Mouse (Mus musculus) forebrain, embryonic 14.5 days (tissue): Measurements from ENCODE around the gene Lrrc59. TPM values are rescaled to one million over a fixed set of nuclear protein-coding genes. Genes with fewer than 3 reads are reported as not detected.
"Not testable (repeated sequence)": the region's sequence is repeated elsewhere in the genome, so short reads cannot be mapped to it uniquely, and the experiment has no call there.

Experiments used
- ATAC-seq: fragments of 200-750 bp; cut with Nextera tagmentation; 2 replicates; pipeline ENCODE4 v1.8.0; 2017; ENCODE audit warnings: mild to moderate bottlenecking, moderate library complexity
- DNase-seq: peaks from one replicate; pipeline ENCODE4 v3.0.0-alpha.2; 2015; ENCODE audit warnings: low spot score
- H3K27ac ChIP-seq: fragments of 300-500 bp; sonication (generic); 2 replicates; pipeline ENCODE4 v1.5.1; 2014; ENCODE audit warnings: low read depth, mild to moderate bottlenecking, control low read depth, low read length, moderate library complexity
- H3K27me3 ChIP-seq: fragments of 300-500 bp; sonication (generic); replicated peaks from 2 replicates; pipeline ENCODE4 v1.6.1; 2014; ENCODE audit warnings: low read length, control low read depth, mixed read lengths; ENCODE audit not compliant: control insufficient read depth, insufficient read depth
- H3K36me3 ChIP-seq: fragments of 300-500 bp; sonication (generic); 2 replicates; pipeline ENCODE4 v1.6.1; 2014; ENCODE audit warnings: low read length, control low read depth; ENCODE audit not compliant: control insufficient read depth, insufficient read depth
- H3K4me1 ChIP-seq: fragments of 300-500 bp; sonication (generic); 2 replicates; pipeline ENCODE4 v1.6.1; 2014; ENCODE audit warnings: antibody characterized with exemption, low read length, control low read depth; ENCODE audit not compliant: control insufficient read depth, insufficient read depth
- H3K4me2 ChIP-seq: fragments of 300-500 bp; sonication (generic); 2 replicates; pipeline ENCODE4 v1.6.1; 2014; ENCODE audit warnings: mild to moderate bottlenecking, control low read depth, low read length
- H3K4me3 ChIP-seq: fragments of 300-500 bp; sonication (generic); 2 replicates; pipeline ENCODE4 v1.5.1; 2014; ENCODE audit warnings: low read depth, low read length, control low read depth
- H3K9ac ChIP-seq: fragments of 300-500 bp; sonication (generic); 2 replicates; pipeline ENCODE4 v1.6.1; 2014; ENCODE audit warnings: mild to moderate bottlenecking, low read length, control low read depth, moderate library complexity
- H3K9me3 ChIP-seq: fragments of 300-500 bp; sonication (generic); replicated peaks from 2 replicates; pipeline ENCODE4 v1.6.1; 2016; ENCODE audit warnings: low read length, control low read depth, mixed read lengths; ENCODE audit not compliant: control insufficient read depth
- WGBS: fragments of 180-500 bp; shearing (Covaris S2); extraction: QIAGEN DNeasy Blood & Tissue Kit; methylation state at CpG from one replicate; pipeline ENCODE4 v1.1.7; 2014; 5-methylcytosine and 5-hydroxymethylcytosine counted together
- polyA plus RNA-seq: library from polyadenylated mRNA; unstranded; fragments of >200 nt; fragmentation: Nextera tagmentation; extraction: Ambion mirVana; gene quantifications from 2 replicates; pipeline ENCODE4 v1.2.1, GENCODE M21; 2014

Lrrc59 gene
- polyA plus RNA-seq, 1 experiment from 2014 or later = 120 TPM

GRCm38 (mm10) chr11:94677607-94678145 is 48.1 kb downstream of the Lrrc59 start:
- 0 out of 2 replicates have a peak overlapping the region, but pooled peaks have one; percentile 84 for H3K27ac ChIP-seq

GRCm38 (mm10) chr11:94680639-94681038 is 51.1 kb downstream of the Lrrc59 start:
- no peak for DNase-seq

More at GRCm38 (mm10) chr11:94677607-94678145, 48.1 kb downstream of the Lrrc59 start:
- ATAC-seq (no peak), DNase-seq (peak; percentile 27)
- H3K9ac ChIP-seq = peak overlapping the region; percentile 94
- peak overlapping the region; percentile 88 for H3K4me2 ChIP-seq
- 31% methylated on average over 15 of the region's 15 CpGs for WGBS
- H3K4me3 ChIP-seq = peak overlapping the region; percentile 64
- H3K9me3 ChIP-seq = no peaks in the 10 kb centered on the region
- H3K36me3 ChIP-seq = no peaks in the 10 kb centered on the region
- H3K4me1 ChIP-seq = peaks cover 14% of the 10 kb centered on the region
- H3K27me3 ChIP-seq = no peaks in the 10 kb centered on the region

GRCm38 (mm10) chr11:94681640-94682039 is 52.1 kb downstream of the Lrrc59 start:
- H3K36me3 ChIP-seq = no peaks in the 10 kb centered on the region
- DNase-seq = no peak
- H3K27ac ChIP-seq = no peak overlapping the region
- no peaks in the 10 kb centered on the region for H3K27me3 ChIP-seq
- no peaks in the 10 kb centered on the region for H3K9me3 ChIP-seq
- no peak for ATAC-seq
- H3K4me2 ChIP-seq = no peak overlapping the region
- H3K4me3 ChIP-seq = no peak overlapping the region
- no peak overlapping the region for H3K9ac ChIP-seq
- peaks cover 4% of the 10 kb centered on the region for H3K4me1 ChIP-seq
- 89% methylated on average over 4 of the region's 4 CpGs for WGBS

More at GRCm38 (mm10) chr11:94680639-94681038, 51.1 kb downstream of the Lrrc59 start:
- H3K4me1 ChIP-seq = peaks cover 14% of the 10 kb centered on the region
- no peak overlapping the region for H3K9ac ChIP-seq
- H3K4me3 ChIP-seq = no peak overlapping the region
- no peaks in the 10 kb centered on the region for H3K27me3 ChIP-seq
- no peak overlapping the region for H3K27ac ChIP-seq
- H3K4me2 ChIP-seq = no peak overlapping the region
- H3K9me3 ChIP-seq = no peaks in the 10 kb centered on the region
- H3K36me3 ChIP-seq = no peaks in the 10 kb centered on the region
- no peak for ATAC-seq

GRCm38 (mm10) chr11:94682427-94682826 is 52.9 kb downstream of the Lrrc59 start:
- Histone ChIP-seq H3K4me2 (no peak overlapping the region), H3K27me3 (no peaks in the 10 kb centered on the region), H3K9me3 (no peaks in the 10 kb centered on the region), H3K36me3 (no peaks in the 10 kb centered on the region), H3K4me1 (peaks cover 3% of the 10 kb centered on the region), H3K9ac (no peak overlapping the region), H3K4me3 (no peak overlapping the region), H3K27ac (no peak overlapping the region)
- DNase-seq (no peak), ATAC-seq (no peak)
- WGBS = 82% methylated on average over 7 of the region's 7 CpGs

GRCm38 (mm10) chr11:94687178-94687577 is 57.6 kb downstream of the Lrrc59 start:
- 86% methylated on average over 6 of the region's 6 CpGs for WGBS
- Histone ChIP-seq H3K36me3 (no peaks in the 10 kb centered on the region), H3K9me3 (no peaks in the 10 kb centered on the region), H3K9ac (no peak overlapping the region), H3K4me3 (no peak overlapping the region), H3K27me3 (no peaks in the 10 kb centered on the region), H3K27ac (no peak overlapping the region), H3K4me2 (no peak overlapping the region), H3K4me1 (no peaks in the 10 kb centered on the region)
- no peak for ATAC-seq
- no peak for DNase-seq

GRCm38 (mm10) chr11:94692502-94692901 is 62.9 kb downstream of the Lrrc59 start:
- ATAC-seq, H3K4me1 ChIP-seq, H3K27ac ChIP-seq, H3K9ac ChIP-seq, DNase-seq, H3K9me3 ChIP-seq, H3K36me3 ChIP-seq, H3K4me2 ChIP-seq, H3K4me3 ChIP-seq, H3K27me3 ChIP-seq: not testable (repeated sequence)

Other genes with a start within 250 kb of the Lrrc59 start
- 0.27 and 1.7 TPM in 2 replicates for gene Abcc3, start 236.8 kb upstream of the Lrrc59 start, polyA plus RNA-seq
- 7.0 and 7.1 TPM in 2 replicates for gene Cacna1g, start 155.6 kb upstream of the Lrrc59 start, polyA plus RNA-seq
- 0.43 and 0.67 TPM in 2 replicates for gene Spata20, start 143.6 kb upstream of the Lrrc59 start, polyA plus RNA-seq
- 0.30 and 0.41 TPM in 2 replicates for gene Epn3, start 129.8 kb upstream of the Lrrc59 start, polyA plus RNA-seq
- gene Mycbpap, start 108.0 kb upstream of the Lrrc59 start, polyA plus RNA-seq = 1.8 and 2.1 TPM in 2 replicates
- 3.9 and 4.1 TPM in 2 replicates for gene Rsad1, start 80.5 kb upstream of the Lrrc59 start, polyA plus RNA-seq
- gene Chad, start 64.7 kb upstream of the Lrrc59 start, polyA plus RNA-seq = 0.17 TPM in 2 replicates
- gene Acsf2, start 27.9 kb upstream of the Lrrc59 start, polyA plus RNA-seq = 2.1 and 2.3 TPM in 2 replicates
- gene Mrpl27, start 24.0 kb downstream of the Lrrc59 start, polyA plus RNA-seq = 100 and 111 TPM in 2 replicates
- 11.3 and 13.6 TPM in 2 replicates for gene Eme1, start 24.2 kb downstream of the Lrrc59 start, polyA plus RNA-seq
- gene Xylt2, start 47.7 kb downstream of the Lrrc59 start, polyA plus RNA-seq = 6.9 and 8.2 TPM in 2 replicates
- gene Gm11541, start 74.7 kb downstream of the Lrrc59 start, polyA plus RNA-seq = not detected in 2 replicates
- gene Cdc34b, start 112.0 kb downstream of the Lrrc59 start, polyA plus RNA-seq = not detected in 2 replicates
- gene Tmem92, start 152.9 kb downstream of the Lrrc59 start, polyA plus RNA-seq = not detected in 2 replicates